Mouse (Mus musculus) liver, embryonic 14.5 days (tissue): ENCODE results near the gene Ssr2. TPM values are rescaled to one million over a fixed set of nuclear protein-coding genes. Genes with fewer than 3 reads are reported as not detected.
A peak's percentile ranks its signal among the peaks of the same experiment; 100 is the strongest.

Source experiments
- ATAC-seq: fragments of 200-750 bp; cut with Nextera tagmentation; 2 replicates; pipeline ENCODE4 v1.8.0; 2017; ENCODE audit warnings: moderate number of reproducible peaks, mild to moderate bottlenecking, moderate library complexity; ENCODE audit not compliant: insufficient read depth
- DNase-seq, 3 experiments: peaks; one replicate each; pipeline ENCODE4 v3.0.0-alpha.2; 2012 to 2013; ENCODE audit warnings: low read depth in 3 of 3, low spot score in 3 of 3
- H3K27ac ChIP-seq: fragments of 300-500 bp; sonication (generic); 2 replicates; pipeline ENCODE4 v1.5.1; 2014; ENCODE audit warnings: moderate library complexity, mild to moderate bottlenecking, control low read depth, inconsistent platforms
- H3K27me3 ChIP-seq: fragments of 300-500 bp; sonication (generic); 2 replicates; pipeline ENCODE4 v1.6.1; 2014; ENCODE audit warnings: mild to moderate bottlenecking, low read length, moderate library complexity; ENCODE audit not compliant: control insufficient read depth, insufficient read depth
- H3K36me3 ChIP-seq: fragments of 300-500 bp; sonication (generic); replicated peaks from 2 replicates; pipeline ENCODE4 v1.6.1; 2014; ENCODE audit warnings: low read depth; ENCODE audit not compliant: control insufficient read depth, insufficient read depth
- H3K4me1 ChIP-seq, 2 experiments: fragments of 200-500 bp in 1 of 2; fragments of 300-500 bp in 1 of 2; sonication (generic) in 1 of 2; replicated peaks; 2 replicates each; pipeline ENCODE4 v1.6.1; 2012 to 2014; ENCODE audit warnings: antibody characterized with exemption in 1 of 2, inconsistent platforms in 1 of 2, low read length in 1 of 2; ENCODE audit not compliant: control insufficient read depth in 2 of 2, insufficient read depth in 2 of 2
- H3K4me2 ChIP-seq: fragments of 300-500 bp; sonication (generic); 2 replicates; pipeline ENCODE4 v1.6.1; 2014; ENCODE audit warnings: low read depth, mild to moderate bottlenecking, control low read depth, moderate library complexity
- H3K4me3 ChIP-seq, 2 experiments: fragments of 200-500 bp in 1 of 2; fragments of 300-500 bp in 1 of 2; sonication (generic) in 1 of 2; 2 replicates each; pipeline ENCODE4 v1.5.1; 2012 to 2014; ENCODE audit warnings: low read depth in 2 of 2, low read length in 2 of 2, mild to moderate bottlenecking in 2 of 2, control low read depth in 1 of 2, inconsistent platforms in 1 of 2, moderate library complexity in 1 of 2; ENCODE audit not compliant: insufficient read depth in 1 of 2
- H3K9ac ChIP-seq: fragments of 300-500 bp; sonication (generic); replicated peaks from 2 replicates; pipeline ENCODE4 v1.6.1; 2014; ENCODE audit warnings: mild to moderate bottlenecking, control low read depth, moderate library complexity
- H3K9me3 ChIP-seq: fragments of 300-500 bp; sonication (generic); 2 replicates; pipeline ENCODE4 v1.6.1; 2016; ENCODE audit warnings: low read length, mixed read lengths; ENCODE audit not compliant: control insufficient read depth
- CTCF ChIP-seq: IDR thresholded peaks from 2 replicates; pipeline ENCODE4 v1.5.1; 2016; ENCODE audit warnings: antibody characterized with exemption, low read depth, control low read depth
- EP300 ChIP-seq: IDR thresholded peaks from 2 replicates; pipeline ENCODE4 v1.6.1; 2016; ENCODE audit warnings: antibody characterized with exemption, low read depth
- WGBS: fragments of 180-500 bp; shearing (Covaris S2); extraction: QIAGEN DNeasy Blood & Tissue Kit; methylation state at CpG from one replicate; pipeline ENCODE4 v1.1.7; 2014; ENCODE audit not compliant: insufficient replicate concordance; 5-methylcytosine and 5-hydroxymethylcytosine counted together
- polyA plus RNA-seq, 2 experiments: library from polyadenylated mRNA; depleted of rRNA in 1 of 2; stranded (reverse) in 1 of 2; unstranded in 1 of 2; fragments of >200 nt; fragmentation: Nextera tagmentation in 1 of 2; extraction: Ambion mirVana in 1 of 2; gene quantifications; 2 replicates each; pipeline versions ENCODE4 v1.2.1 to v1.2.3; 2012 to 2014

The Ssr2 gene
- polyA plus RNA-seq, 2 experiments = 165 to 173 TPM

DNA sequence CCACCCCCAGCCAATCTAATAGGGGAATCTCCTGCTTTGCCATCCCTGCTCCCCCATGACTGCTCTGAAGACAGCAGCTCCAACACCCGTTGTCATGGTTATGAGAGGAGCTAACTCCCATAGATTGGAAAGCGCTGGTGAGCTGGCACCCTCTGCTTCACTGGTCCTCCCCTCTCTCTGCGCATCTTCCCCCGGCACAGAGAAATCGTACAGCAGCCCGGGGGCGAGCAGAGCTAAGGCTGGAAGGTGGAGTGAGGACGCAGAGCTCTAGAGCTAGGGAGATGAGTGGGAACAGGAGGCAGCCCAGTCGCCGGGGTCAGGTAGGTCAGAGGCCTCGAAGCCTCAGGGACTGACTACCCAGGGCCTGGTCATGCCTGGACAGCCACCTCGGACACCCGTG is 53.6 kb downstream of the Ssr2 start:
- H3K4me2 ChIP-seq = no peak overlapping the region
- no peaks in the 10 kb centered on the region for H3K27me3 ChIP-seq
- H3K4me1 ChIP-seq = peaks cover 10 to 30% of the 10 kb centered on the region in 2 experiments
- DNase-seq = no peak
- peaks cover 3% of the 10 kb centered on the region for H3K36me3 ChIP-seq
- H3K4me3 ChIP-seq = no peak overlapping the region
- H3K9me3 ChIP-seq = no peaks in the 10 kb centered on the region
- WGBS = 77% methylated on average over 13 of the region's 13 CpGs
- no peak for TF ChIP-seq EP300
- no peak for TF ChIP-seq CTCF
- H3K27ac ChIP-seq = no peak overlapping the region
- no peak for ATAC-seq
- H3K9ac ChIP-seq = no peak overlapping the region

DNA sequence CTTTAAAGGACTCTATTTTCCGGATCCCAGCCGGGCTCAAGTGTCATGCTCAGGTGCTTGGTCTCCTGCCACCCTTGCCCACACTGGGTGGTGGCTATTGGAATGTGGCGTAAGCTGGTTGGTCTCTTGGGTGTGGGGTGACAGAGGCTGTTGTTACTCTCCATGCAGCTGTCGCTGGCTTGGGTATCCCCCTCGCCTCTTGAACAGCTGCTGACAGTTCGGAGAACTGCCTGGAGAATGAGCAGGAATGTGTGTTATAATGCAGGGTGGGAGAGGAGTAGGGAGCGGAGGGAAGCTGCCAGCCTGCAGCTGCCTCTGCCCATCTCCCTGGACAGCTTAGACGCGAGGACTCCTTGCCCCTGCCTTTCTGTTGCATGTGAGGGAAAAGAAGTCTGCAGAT is 54.3 kb downstream of the Ssr2 start:
- peaks cover 10 to 26% of the 10 kb centered on the region in 2 experiments for H3K4me1 ChIP-seq

DNA sequence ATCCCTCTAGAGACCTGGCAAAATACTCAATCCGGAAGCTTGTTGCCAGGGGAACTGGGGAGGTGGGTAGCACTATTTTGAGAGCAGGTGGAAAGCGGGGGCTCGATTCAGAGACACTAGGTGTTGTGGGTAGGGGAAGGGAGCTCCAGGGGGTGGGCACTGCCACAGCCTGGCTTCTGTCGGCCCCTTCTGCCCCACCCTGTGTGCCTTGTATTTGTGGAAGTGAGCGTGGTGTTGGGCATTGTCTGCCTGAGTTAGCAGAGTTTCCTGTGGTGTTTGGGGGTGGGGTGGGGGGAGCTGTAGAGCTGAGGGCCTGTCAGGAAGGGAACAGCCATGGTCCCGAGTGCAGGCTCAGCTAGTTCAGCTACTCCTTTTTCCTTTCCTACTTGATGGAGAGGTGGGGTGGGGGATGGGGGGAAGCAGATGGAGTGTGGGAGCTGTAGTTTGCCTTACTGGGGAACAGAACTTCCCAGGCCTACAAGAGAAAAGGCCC is 55.2 kb downstream of the Ssr2 start:
- TF ChIP-seq EP300 (no peak), CTCF (no peak)
- DNase-seq (no peak), ATAC-seq (no peak)
- peaks cover 17% of the 10 kb centered on the region for H3K36me3 ChIP-seq
- H3K4me2 ChIP-seq = no peak overlapping the region
- no peaks in the 10 kb centered on the region for H3K27me3 ChIP-seq
- no peak overlapping the region for H3K27ac ChIP-seq
- H3K9ac ChIP-seq = no peak overlapping the region
- 47% methylated on average over 6 of the region's 6 CpGs for WGBS
- no peaks in the 10 kb centered on the region for H3K9me3 ChIP-seq
- peaks cover 10 to 24% of the 10 kb centered on the region in 2 experiments for H3K4me1 ChIP-seq
- H3K4me3 ChIP-seq = no peak overlapping the region

More for the DNA sequence above, 54.3 kb downstream of the Ssr2 start:
- WGBS = 78% methylated on average over 9 of the region's 9 CpGs
- Histone ChIP-seq H3K36me3 (peaks cover 11% of the 10 kb centered on the region), H3K4me2 (no peak overlapping the region), H3K27me3 (no peaks in the 10 kb centered on the region), H3K9me3 (no peaks in the 10 kb centered on the region), H3K9ac (no peak overlapping the region), H3K27ac (no peak overlapping the region), H3K4me3 (no peak overlapping the region)
- no peak for TF ChIP-seq EP300
- TF ChIP-seq CTCF = no peak
- no peak for DNase-seq
- no peak for ATAC-seq

DNA sequence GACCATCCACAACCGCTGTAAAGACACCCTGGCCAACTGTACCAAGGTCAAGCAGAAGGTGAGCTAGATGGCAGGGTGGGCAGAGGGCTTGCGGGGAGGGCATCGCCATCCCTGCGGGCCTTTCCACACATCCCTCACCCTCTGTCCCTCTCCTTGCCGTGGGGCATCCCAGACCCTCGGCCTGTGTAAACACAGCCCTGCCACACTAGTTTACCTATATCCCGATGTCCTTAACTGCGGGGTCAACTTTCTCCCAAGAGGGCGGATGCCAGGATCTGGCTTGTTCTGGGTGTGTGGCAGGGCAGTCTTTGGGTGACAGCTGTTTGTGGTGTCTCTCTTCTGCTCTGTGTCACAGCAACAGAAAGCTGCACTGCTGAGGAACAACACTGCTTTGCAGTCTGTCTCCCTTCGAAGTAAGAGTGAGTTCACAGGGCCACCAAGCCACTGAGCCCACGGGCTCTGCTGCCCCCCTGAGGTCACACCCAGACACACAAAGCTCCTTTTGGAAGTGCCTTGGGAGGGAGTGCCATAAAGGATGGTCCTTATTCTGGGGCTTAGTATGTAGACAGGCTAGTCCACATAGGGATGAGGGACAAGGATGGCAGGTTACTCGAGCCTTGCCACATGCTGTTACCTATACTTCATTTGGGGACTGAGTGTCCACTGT is 56.4 kb downstream of the Ssr2 start:
- no peak for ATAC-seq
- H3K27me3 ChIP-seq = no peaks in the 10 kb centered on the region
- no peak overlapping the region for H3K27ac ChIP-seq
- DNase-seq = no peak
- H3K9me3 ChIP-seq = no peaks in the 10 kb centered on the region
- no peak overlapping the region for H3K9ac ChIP-seq
- H3K4me2 ChIP-seq = no peak overlapping the region
- no peak overlapping the region for H3K4me3 ChIP-seq
- WGBS = 66% methylated on average over 12 of the region's 12 CpGs
- H3K36me3 ChIP-seq = peaks cover 20% of the 10 kb centered on the region
- TF ChIP-seq CTCF = peak; percentile 83
- no peak for TF ChIP-seq EP300
- H3K4me1 ChIP-seq = peaks cover 7 to 13% of the 10 kb centered on the region in 2 experiments

DNA sequence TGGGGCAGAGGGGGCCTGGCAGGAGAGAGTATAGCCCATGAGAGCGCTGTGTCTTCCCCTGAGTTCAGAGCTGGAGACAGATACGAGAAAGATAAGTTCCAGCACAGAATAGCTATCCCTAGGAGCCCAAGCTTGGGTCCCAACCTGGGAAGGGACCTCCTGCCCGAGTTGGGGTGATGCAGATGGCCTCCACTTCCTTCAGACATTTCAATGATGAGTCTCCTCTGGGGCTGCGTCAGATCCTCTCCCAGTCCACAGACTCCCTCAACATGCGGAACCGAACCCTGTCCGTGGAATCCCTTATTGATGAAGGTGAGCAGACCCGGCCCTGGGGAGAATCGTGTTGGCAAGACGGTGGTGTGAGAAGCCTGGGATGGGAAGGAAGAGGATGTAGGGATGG is 57.4 kb downstream of the Ssr2 start:
- no peak overlapping the region for H3K9ac ChIP-seq
- peaks cover 0 to 5% of the 10 kb centered on the region in 2 experiments; a peak in 2 of 4 replicates for H3K4me1 ChIP-seq
- ATAC-seq (no peak), DNase-seq (no peak)
- no peak overlapping the region for H3K4me2 ChIP-seq
- no peaks in the 10 kb centered on the region for H3K27me3 ChIP-seq
- H3K4me3 ChIP-seq = no peak overlapping the region
- no peak for TF ChIP-seq CTCF
- no peak for TF ChIP-seq EP300
- H3K9me3 ChIP-seq = no peaks in the 10 kb centered on the region
- peaks cover 20% of the 10 kb centered on the region for H3K36me3 ChIP-seq
- H3K27ac ChIP-seq = no peak overlapping the region
- 74% methylated on average over 10 of the region's 10 CpGs for WGBS
